Mouse (Mus musculus): ENCODE measurements at regions not wholly inside any gene's neighbourhood (a gene's known extent, or its start where the extent isn't known, plus 50 kb on each side); places are given as distances from the start of the nearest gene placed in this dataset.
"Not testable (repeated sequence)": the region's sequence is repeated elsewhere in the genome, so short reads cannot be mapped to it uniquely, and the experiment has no call there.

GRCm38 (mm10) chr10:34667203-34667602, 184.0 kb downstream of the Frk start:
- no peaks in the 10 kb centered on the region for H3K4me1 ChIP-seq (replicated peaks)
- no peak for ATAC-seq (replicated peaks; ENCODE audit: insufficient number of reproducible peaks, insufficient read depth, low FRiP score, low read depth)
- 48% methylated on average over 2 of the region's 2 CpGs for WGBS

DNA sequence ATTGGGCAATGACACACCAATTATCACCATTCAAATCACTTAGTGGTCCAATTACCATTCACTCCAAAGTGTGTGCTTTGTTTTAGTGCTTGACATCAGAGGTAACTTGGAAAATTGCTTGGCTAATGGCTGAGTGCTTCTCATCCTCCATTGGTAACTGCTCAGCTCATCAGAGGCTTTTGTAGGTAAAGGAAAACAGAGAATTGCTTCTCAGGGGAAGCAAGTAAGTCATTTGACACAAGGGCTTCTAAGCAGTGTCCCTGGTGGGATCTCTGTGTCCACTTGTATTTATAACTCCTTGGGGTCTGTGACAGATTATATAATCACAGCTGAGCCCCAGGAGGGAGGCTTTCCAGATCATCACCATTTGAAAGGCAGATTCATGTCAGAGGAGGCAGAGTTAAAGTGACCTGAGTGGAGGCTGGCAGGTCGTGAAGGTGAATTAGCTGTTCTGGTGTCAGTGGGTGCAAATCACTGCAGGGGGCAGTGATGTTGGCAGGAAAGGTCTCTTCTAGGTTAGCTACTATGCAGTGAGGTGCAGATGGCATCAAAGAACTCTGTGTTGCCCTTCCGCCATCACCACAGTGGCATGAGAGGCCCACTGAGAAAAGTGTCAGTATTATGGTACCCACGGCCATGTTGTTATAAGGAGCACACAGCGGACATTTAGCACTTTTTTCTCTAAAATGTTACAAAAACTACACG, 184.7 kb downstream of the Frk start:
- ATAC-seq (replicated peaks; ENCODE audit: insufficient number of reproducible peaks, insufficient read depth, low FRiP score, low read depth): no peak
- Histone ChIP-seq H3K9ac (no peak overlapping the region), H3K4me1 (replicated peaks) (no peaks in the 10 kb centered on the region), H3K27ac (no peak overlapping the region), H3K4me3 (no peak overlapping the region), H3K36me3 (no peaks in the 10 kb centered on the region), H3K9me3 (replicated peaks) (no peaks in the 10 kb centered on the region), H3K27me3 (no peaks in the 10 kb centered on the region), H3K4me2 (no peak overlapping the region)
- WGBS: 57% methylated on average over 5 of the region's 5 CpGs

More at GRCm38 (mm10) chr10:34667203-34667602, 184.0 kb downstream of the Frk start:
- Histone ChIP-seq H3K9ac (no peak overlapping the region), H3K36me3 (no peaks in the 10 kb centered on the region), H3K27ac (no peak overlapping the region), H3K4me2 (no peak overlapping the region), H3K9me3 (replicated peaks) (no peaks in the 10 kb centered on the region), H3K4me3 (no peak overlapping the region), H3K27me3 (no peaks in the 10 kb centered on the region)

DNA sequence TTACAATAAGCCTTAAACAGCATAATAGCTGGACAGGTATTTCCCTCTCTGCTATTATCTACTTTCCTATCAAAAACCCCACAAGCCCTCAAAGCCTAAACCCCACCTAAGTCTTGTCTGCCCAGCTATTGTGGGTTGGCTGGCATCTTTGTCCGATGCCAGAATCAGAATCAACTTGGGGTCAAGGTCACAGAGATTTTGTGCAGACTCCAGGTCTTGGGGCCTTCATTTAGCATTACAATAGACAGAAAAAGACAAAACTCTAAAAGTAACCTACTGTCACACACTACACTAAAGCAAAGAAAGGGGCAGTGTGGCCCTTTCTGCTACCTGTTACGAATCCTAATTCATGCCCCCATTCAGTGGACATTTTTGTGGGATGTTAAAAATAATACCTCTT, 188.6 kb downstream of the Frk start:
- Histone ChIP-seq H3K36me3 (no peaks in the 10 kb centered on the region), H3K27me3 (no peaks in the 10 kb centered on the region), H3K4me1 (replicated peaks) (no peaks in the 10 kb centered on the region), H3K4me2 (no peak overlapping the region), H3K9me3 (replicated peaks) (no peaks in the 10 kb centered on the region), H3K27ac (no peak overlapping the region), H3K4me3 (no peak overlapping the region), H3K9ac (no peak overlapping the region)
- 83% methylated on average over 2 of the region's 2 CpGs for WGBS
- ATAC-seq (replicated peaks; ENCODE audit: insufficient number of reproducible peaks, insufficient read depth, low FRiP score, low read depth): no peak

GRCm38 (mm10) chr10:34699414-34699813, 216.2 kb downstream of the Frk start:
- H3K36me3 ChIP-seq; H3K27me3 ChIP-seq; H3K27ac ChIP-seq; ATAC-seq (replicated peaks; ENCODE audit: insufficient number of reproducible peaks, insufficient read depth, low FRiP score, low read depth); H3K9ac ChIP-seq; H3K4me3 ChIP-seq; H3K4me1 ChIP-seq (replicated peaks); H3K9me3 ChIP-seq (replicated peaks); H3K4me2 ChIP-seq: not testable (repeated sequence)
- 75% methylated on average over 9 of the region's 9 CpGs for WGBS

DNA sequence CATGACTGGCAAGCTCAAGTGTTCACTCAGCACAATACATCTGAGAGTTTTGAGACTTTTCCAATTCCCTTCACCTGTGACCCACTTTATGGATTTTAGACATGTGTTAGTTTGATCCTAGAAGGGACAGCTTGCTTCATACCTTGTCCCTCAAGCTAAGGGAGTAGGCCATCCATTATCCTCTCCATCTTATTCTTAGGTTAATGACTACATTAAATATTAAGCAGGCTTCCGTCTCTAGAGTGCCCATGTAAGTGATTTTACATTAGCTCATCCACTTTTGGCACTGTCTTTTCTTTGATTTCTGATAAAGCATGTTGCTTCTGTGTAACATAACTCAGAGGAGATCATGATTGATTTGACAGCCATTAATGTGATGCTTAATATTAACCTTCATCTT, 218.8 kb downstream of the Frk start:
- 83% methylated on average over 1 of the region's 1 CpGs for WGBS
- H3K4me3 ChIP-seq: no peak overlapping the region
- no peaks in the 10 kb centered on the region for H3K36me3 ChIP-seq
- H3K9ac ChIP-seq: no peak overlapping the region
- no peak overlapping the region for H3K27ac ChIP-seq
- ATAC-seq (replicated peaks; ENCODE audit: insufficient number of reproducible peaks, insufficient read depth, low FRiP score, low read depth): no peak
- H3K4me2 ChIP-seq: no peak overlapping the region
- H3K9me3 ChIP-seq (replicated peaks): no peaks in the 10 kb centered on the region
- H3K27me3 ChIP-seq: no peaks in the 10 kb centered on the region
- no peaks in the 10 kb centered on the region for H3K4me1 ChIP-seq (replicated peaks)

DNA sequence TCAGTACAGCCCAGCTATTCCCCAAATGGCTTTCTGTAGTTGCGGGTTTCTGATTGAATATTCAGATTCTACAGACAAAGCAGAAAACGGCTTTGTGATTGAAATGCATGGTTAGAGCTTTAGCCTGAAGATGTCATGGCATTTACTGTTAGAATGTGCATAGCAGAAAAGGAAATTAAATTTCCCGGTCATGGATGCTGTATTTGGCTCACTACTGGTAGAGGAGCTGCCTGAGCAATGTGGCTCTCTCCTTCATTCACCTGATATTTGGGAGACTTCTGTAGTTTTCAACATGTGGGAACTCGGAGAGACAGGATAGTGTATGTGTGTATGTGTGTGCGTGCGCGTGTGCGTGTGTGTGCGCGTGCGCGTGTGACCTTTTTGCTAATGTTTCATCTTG, 222.2 kb downstream of the Frk start:
- no peaks in the 10 kb centered on the region for H3K9me3 ChIP-seq (replicated peaks)
- H3K4me1 ChIP-seq (replicated peaks): no peaks in the 10 kb centered on the region
- no peaks in the 10 kb centered on the region for H3K36me3 ChIP-seq
- no peak overlapping the region for H3K4me2 ChIP-seq
- ATAC-seq (replicated peaks; ENCODE audit: insufficient number of reproducible peaks, insufficient read depth, low FRiP score, low read depth): no peak
- H3K27ac ChIP-seq: no peak overlapping the region
- H3K4me3 ChIP-seq: no peak overlapping the region
- no peaks in the 10 kb centered on the region for H3K27me3 ChIP-seq
- 91% methylated on average over 12 of the region's 12 CpGs for WGBS
- no peak overlapping the region for H3K9ac ChIP-seq

DNA sequence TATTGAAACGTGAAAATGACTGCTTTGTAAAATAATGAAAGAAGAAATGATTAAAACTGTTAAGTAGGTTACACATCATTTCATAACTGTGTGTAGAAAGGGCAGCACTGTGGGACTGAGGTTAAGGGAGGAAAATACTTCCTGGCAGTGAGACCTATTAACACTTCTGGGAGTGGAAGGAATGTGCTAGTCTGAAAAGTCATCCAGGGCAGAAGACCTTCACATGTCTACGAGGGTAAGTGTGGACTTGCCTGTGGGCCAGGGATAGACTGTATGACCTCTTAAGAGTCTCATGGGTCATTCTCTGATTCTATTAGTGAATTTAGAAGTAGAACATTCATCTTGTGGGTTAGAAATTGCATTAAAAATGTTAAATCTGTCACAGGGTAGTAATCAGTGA, 248.1 kb downstream of the Frk start:
- no peaks in the 10 kb centered on the region for H3K4me1 ChIP-seq (replicated peaks)
- H3K9ac ChIP-seq: no peak overlapping the region
- no peak overlapping the region for H3K4me3 ChIP-seq
- no peaks in the 10 kb centered on the region for H3K36me3 ChIP-seq
- ATAC-seq (replicated peaks; ENCODE audit: insufficient number of reproducible peaks, insufficient read depth, low FRiP score, low read depth): no peak
- no peaks in the 10 kb centered on the region for H3K27me3 ChIP-seq
- no peaks in the 10 kb centered on the region for H3K9me3 ChIP-seq (replicated peaks)
- H3K4me2 ChIP-seq: no peak overlapping the region
- WGBS: 50% methylated on average over 2 of the region's 2 CpGs
- no peak overlapping the region for H3K27ac ChIP-seq

DNA sequence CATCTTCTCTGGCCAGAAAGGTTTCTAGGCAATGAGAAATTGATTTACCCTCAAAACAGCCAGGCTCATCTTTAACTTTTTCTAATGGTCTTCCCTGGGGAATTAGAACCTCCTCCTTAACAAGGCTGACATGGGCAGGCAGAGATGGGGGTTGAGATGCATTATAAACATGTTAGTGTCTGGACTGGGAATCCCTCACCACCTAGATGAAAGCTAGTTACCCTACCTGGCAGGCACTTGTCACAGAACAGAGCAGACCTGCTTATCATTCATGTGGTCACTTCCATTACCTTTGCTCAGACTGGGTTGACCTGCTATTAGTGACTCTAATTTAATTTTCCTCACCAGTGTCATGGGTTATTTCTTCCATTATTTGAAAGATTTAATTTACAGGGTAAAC, 279.2 kb downstream of the Frk start:
- Histone ChIP-seq H3K36me3 (no peaks in the 10 kb centered on the region), H3K4me3 (no peak overlapping the region), H3K9ac (no peak overlapping the region), H3K9me3 (replicated peaks) (no peaks in the 10 kb centered on the region), H3K4me2 (no peak overlapping the region), H3K27me3 (no peaks in the 10 kb centered on the region), H3K4me1 (replicated peaks) (no peaks in the 10 kb centered on the region), H3K27ac (no peak overlapping the region)
- no peak for ATAC-seq (replicated peaks; ENCODE audit: insufficient number of reproducible peaks, insufficient read depth, low FRiP score, low read depth)

- WGBS: 31% methylated on average over 2 of the region's 2 CpGs
- no peak for ATAC-seq (replicated peaks; ENCODE audit: insufficient number of reproducible peaks, insufficient read depth, low FRiP score, low read depth)
Observed at GRCm38 (mm10) chr10:34792099-34792498, 308.9 kb downstream of the Frk start.

DNA sequence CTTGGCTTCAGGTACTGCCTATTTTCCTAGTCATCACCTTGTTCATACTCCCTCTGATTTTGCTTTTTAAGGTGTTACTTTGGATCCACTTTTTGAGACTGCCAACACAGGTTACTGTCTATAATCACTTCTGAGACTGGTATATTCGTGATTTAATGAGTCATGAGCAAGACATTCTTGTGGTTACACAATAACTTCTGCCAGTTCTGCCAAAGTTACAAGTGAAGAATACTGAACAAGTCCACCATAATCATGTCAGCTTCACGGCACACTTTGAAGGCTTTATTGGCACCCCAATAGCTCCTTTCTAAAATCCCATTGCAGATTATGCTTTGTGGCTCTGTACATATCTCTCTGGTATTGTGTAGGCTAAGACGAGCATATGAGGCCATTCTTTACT, 327.9 kb downstream of the Frk start:
- Histone ChIP-seq H3K4me1 (replicated peaks) (no peaks in the 10 kb centered on the region), H3K27ac (no peak overlapping the region), H3K27me3 (no peaks in the 10 kb centered on the region), H3K9ac (no peak overlapping the region), H3K9me3 (replicated peaks) (no peaks in the 10 kb centered on the region), H3K36me3 (no peaks in the 10 kb centered on the region), H3K4me3 (no peak overlapping the region), H3K4me2 (no peak overlapping the region)
- WGBS: 68% methylated on average over 3 of the region's 3 CpGs
- ATAC-seq (replicated peaks; ENCODE audit: insufficient number of reproducible peaks, insufficient read depth, low FRiP score, low read depth): no peak

More at GRCm38 (mm10) chr10:34792099-34792498, 308.9 kb downstream of the Frk start:
- Histone ChIP-seq H3K9ac (no peak overlapping the region), H3K27ac (no peak overlapping the region), H3K27me3 (no peaks in the 10 kb centered on the region), H3K4me1 (replicated peaks) (no peaks in the 10 kb centered on the region), H3K4me2 (no peak overlapping the region), H3K36me3 (no peaks in the 10 kb centered on the region), H3K4me3 (no peak overlapping the region), H3K9me3 (replicated peaks) (no peaks in the 10 kb centered on the region)

DNA sequence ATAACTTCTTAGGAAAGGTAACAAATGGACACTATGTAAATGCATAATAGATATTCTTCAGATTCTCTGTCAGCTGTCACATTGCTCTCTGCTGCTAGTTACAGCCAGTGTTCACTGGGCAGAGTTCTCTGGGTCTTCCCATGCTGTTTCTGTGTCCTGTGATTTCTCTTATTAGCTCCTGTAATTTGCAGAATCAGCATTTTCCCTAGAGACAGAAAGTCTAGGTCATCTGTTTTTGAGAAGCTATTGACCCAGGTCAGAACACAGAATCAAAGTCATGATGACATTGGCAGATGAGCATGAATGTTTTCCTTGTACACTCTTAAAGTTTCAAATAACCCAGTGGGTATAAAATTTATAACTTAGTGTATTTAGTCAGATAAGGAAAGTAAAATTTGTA, 340.9 kb downstream of the Frk start:
- H3K4me2 ChIP-seq: no peak overlapping the region
- no peak overlapping the region for H3K27ac ChIP-seq
- no peak for ATAC-seq (replicated peaks; ENCODE audit: insufficient number of reproducible peaks, insufficient read depth, low FRiP score, low read depth)
- no peak overlapping the region for H3K9ac ChIP-seq
- no peak overlapping the region for H3K4me3 ChIP-seq
- H3K36me3 ChIP-seq: no peaks in the 10 kb centered on the region
- no peaks in the 10 kb centered on the region for H3K9me3 ChIP-seq (replicated peaks)
- H3K4me1 ChIP-seq (replicated peaks): no peaks in the 10 kb centered on the region
- H3K27me3 ChIP-seq: no peaks in the 10 kb centered on the region

- H3K4me1 ChIP-seq (replicated peaks): no peaks in the 10 kb centered on the region
- H3K4me3 ChIP-seq: no peak overlapping the region
- no peaks in the 10 kb centered on the region for H3K36me3 ChIP-seq
- no peak overlapping the region for H3K9ac ChIP-seq
- H3K27me3 ChIP-seq: no peaks in the 10 kb centered on the region
- H3K4me2 ChIP-seq: no peak overlapping the region
- no peak for ATAC-seq (replicated peaks; ENCODE audit: insufficient number of reproducible peaks, insufficient read depth, low FRiP score, low read depth)
- no peaks in the 10 kb centered on the region for H3K9me3 ChIP-seq (replicated peaks)
- no peak overlapping the region for H3K27ac ChIP-seq
- WGBS: 72% methylated on average over 3 of the region's 3 CpGs
Observed at GRCm38 (mm10) chr10:34842015-34842504, 358.9 kb downstream of the Frk start.
